Mouse (Mus musculus) hindbrain, embryonic 16.5 days (tissue): ENCODE data around the gene Defb45. TPM values are rescaled to one million over a fixed set of nuclear protein-coding genes. Genes with fewer than 3 reads are reported as not detected.

Source experiments
- ATAC-seq: fragments of 200-750 bp; cut with Nextera tagmentation; 2 replicates; pipeline ENCODE4 v1.8.0; 2017; ENCODE audit warnings: moderate TSS enrichment, moderate library complexity
- H3K27ac ChIP-seq: fragments of 300-500 bp; sonication (generic); 2 replicates; pipeline ENCODE4 v1.5.1; 2014; ENCODE audit warnings: low read depth, mild to moderate bottlenecking, control low read depth, low read length, moderate library complexity
- H3K27me3 ChIP-seq: fragments of 300-500 bp; sonication (generic); replicated peaks from 2 replicates; pipeline ENCODE4 v1.6.1; 2014; ENCODE audit warnings: low read length; ENCODE audit not compliant: control insufficient read depth, insufficient read depth
- H3K36me3 ChIP-seq: fragments of 300-500 bp; sonication (generic); 2 replicates; pipeline ENCODE4 v1.6.1; 2014; ENCODE audit warnings: mild to moderate bottlenecking, low read length, moderate library complexity, mixed read lengths; ENCODE audit not compliant: control insufficient read depth, insufficient read depth
- H3K4me1 ChIP-seq: fragments of 300-500 bp; sonication (generic); 2 replicates; pipeline ENCODE4 v1.6.1; 2014; ENCODE audit warnings: low read depth, low read length; ENCODE audit not compliant: control insufficient read depth, insufficient read depth
- H3K4me2 ChIP-seq: fragments of 300-500 bp; sonication (generic); 2 replicates; pipeline ENCODE4 v1.6.1; 2014; ENCODE audit warnings: mild to moderate bottlenecking, low read length, control low read depth, moderate library complexity
- H3K4me3 ChIP-seq: fragments of 300-500 bp; sonication (generic); 2 replicates; pipeline ENCODE4 v1.5.1; 2014; ENCODE audit warnings: mild to moderate bottlenecking, low read length, control low read depth, moderate library complexity
- H3K9ac ChIP-seq: fragments of 300-500 bp; sonication (generic); 2 replicates; pipeline ENCODE4 v1.6.1; 2014; ENCODE audit warnings: low read depth, mild to moderate bottlenecking, control low read depth, low read length, moderate library complexity
- H3K9me3 ChIP-seq: fragments of 300-500 bp; sonication (generic); 2 replicates; pipeline ENCODE4 v1.6.1; 2014; ENCODE audit warnings: mild to moderate bottlenecking, low read length, moderate library complexity; ENCODE audit not compliant: control insufficient read depth
- WGBS: fragments of 180-500 bp; shearing (Covaris S2); extraction: QIAGEN DNeasy Blood & Tissue Kit; methylation state at CpG from one replicate; pipeline ENCODE4 v1.1.7; 2014; 5-methylcytosine and 5-hydroxymethylcytosine counted together
- polyA plus RNA-seq: library from polyadenylated mRNA; unstranded; fragments of >200 nt; fragmentation: Nextera tagmentation; extraction: Ambion mirVana; gene quantifications from 2 replicates; pipeline ENCODE4 v1.2.1, GENCODE M21; 2015

Gene Defb45
- polyA plus RNA-seq: not detected in 2 replicates

DNA sequence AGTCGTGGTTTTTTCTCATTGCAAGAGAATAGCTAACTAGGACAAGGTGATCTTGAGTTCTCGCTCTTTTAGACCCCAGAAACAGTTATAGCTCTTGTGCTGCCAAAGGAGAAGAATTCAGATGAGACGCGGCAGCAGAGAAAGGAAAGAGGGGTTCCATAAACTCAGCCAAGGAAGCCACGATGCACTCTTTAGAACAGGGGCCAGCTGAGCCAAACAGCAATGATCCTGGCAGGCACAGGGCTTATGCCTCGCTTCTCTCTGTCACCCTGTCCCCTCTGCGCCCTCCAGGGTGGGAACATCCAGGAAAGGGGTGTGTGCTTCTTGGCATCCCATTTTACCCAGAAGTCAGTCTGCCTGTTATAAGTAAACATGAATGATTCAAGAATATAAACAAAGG, at the start of gene Defb45:
Gene Defb45, minus strand, starts transcription at position 101 of the 400 bp plus-strand sequence.
- Histone ChIP-seq H3K27me3 (no peaks in the 10 kb centered on the region), H3K4me2 (no peak within 1 kb of the TSS), H3K4me3 (no peak within 1 kb of the TSS), H3K4me1 (no peaks in the 10 kb centered on the region), H3K9ac (no peak within 1 kb of the TSS), H3K9me3 (no peaks in the 10 kb centered on the region), H3K36me3 (no peaks in the 10 kb centered on the region), H3K27ac (no peak within 1 kb of the TSS)
- 68% methylated on average over 7 of the region's 7 CpGs for WGBS
- no peak for ATAC-seq

DNA sequence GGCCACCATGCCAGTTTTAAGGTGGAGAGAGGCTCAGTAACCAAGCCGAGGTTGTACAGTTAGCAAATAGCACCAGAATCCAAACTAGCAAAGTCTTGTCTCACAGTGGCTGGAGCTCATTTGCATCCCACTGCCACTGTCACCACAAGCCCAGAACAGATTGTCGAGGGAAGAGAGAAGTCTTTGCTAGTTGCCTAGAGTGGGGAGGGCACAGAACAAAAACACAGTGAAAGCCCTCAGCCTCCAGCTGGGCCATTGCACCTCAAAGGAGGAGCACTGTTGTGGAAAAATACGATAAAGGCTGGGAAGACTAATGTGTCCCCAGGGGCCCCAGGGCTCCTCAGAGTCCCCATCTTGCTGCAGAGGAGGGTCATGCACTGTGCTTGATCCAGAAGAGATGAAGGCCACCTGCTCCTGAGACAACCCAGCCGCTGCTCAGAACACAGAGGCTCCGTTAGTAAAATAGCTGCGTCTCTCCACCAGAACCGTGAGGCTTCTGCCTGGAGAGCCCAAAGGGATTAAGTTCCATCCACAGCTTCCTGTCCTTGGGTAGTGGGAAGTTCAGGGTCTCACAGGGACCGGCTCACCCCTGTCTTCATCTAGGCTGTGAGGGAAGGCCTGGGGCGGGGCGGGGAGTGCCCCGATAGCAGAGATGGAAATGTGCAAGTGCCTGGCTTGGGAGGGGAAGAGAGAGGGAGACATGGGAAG, 40.4 kb upstream of the Defb45 start:
- Histone ChIP-seq H3K4me1 (peaks cover 5% of the 10 kb centered on the region; the same call in 1 of the 2 replicates), H3K9ac (peak overlapping the region; percentile 6; the same call in 1 of the 2 replicates)

DNA sequence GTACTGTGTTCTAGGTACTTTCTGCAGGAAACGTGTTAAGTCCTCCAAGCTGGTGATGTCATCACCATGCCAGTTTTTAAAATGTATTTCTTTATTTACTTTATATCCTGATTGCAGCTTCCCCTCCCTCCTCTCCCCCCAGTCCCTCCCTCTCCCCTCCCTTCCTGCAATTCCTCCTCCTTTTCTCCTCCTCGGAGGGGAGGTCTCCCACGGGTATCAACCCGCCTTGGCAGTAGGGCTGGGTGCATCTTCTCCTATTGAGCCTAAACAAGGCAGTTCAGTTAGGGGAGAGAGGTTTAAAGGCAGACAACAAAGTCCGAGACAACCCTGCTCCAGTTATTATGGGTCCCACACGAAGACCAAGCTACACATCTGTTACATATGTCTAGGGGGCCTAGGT, 39.7 kb upstream of the Defb45 start:
- ATAC-seq: no peak
- Histone ChIP-seq H3K27me3 (no peaks in the 10 kb centered on the region), H3K9ac (no peak overlapping the region), H3K9me3 (no peaks in the 10 kb centered on the region), H3K36me3 (no peaks in the 10 kb centered on the region), H3K4me2 (no peak overlapping the region), H3K4me1 (peaks cover 5% of the 10 kb centered on the region; the same call in 1 of the 2 replicates), H3K4me3 (no peak overlapping the region), H3K27ac (no peak overlapping the region)
- WGBS: 53% methylated on average over 6 of the region's 6 CpGs

More for the DNA sequence above, 40.4 kb upstream of the Defb45 start:
- no peak overlapping the region for H3K4me3 ChIP-seq
- ATAC-seq: no peak
- H3K27me3 ChIP-seq: no peaks in the 10 kb centered on the region
- H3K36me3 ChIP-seq: no peaks in the 10 kb centered on the region
- H3K9me3 ChIP-seq: no peaks in the 10 kb centered on the region
- H3K4me2 ChIP-seq: no peak overlapping the region
- 9% methylated on average over 11 of the region's 11 CpGs for WGBS
- no peak overlapping the region for H3K27ac ChIP-seq

DNA sequence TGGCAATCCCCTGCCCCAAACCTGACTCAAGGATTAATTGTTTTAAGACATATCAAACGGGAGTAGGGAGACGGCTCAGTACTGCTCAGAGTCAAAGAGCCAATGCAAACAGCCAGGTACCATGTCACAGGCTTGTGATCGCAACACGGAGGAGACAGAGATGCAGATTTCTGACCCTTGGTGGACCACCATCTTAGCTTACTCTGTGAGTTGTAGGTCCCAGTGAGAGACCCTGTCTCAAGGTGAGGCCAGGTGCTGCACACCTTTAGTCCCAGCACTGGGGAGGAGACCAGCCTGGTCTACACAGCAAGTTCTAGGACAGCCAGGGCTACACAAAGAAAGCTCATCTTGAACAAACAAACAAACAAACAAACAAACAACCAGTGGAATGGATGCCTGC, 38.2 kb upstream of the Defb45 start:
- H3K4me1 ChIP-seq: peaks cover 5% of the 10 kb centered on the region; the same call in 1 of the 2 replicates
- H3K27me3 ChIP-seq: no peaks in the 10 kb centered on the region
- 89% methylated on average over 4 of the region's 4 CpGs for WGBS
- ATAC-seq: no peak
- H3K4me3 ChIP-seq: no peak overlapping the region
- no peak overlapping the region for H3K9ac ChIP-seq
- no peaks in the 10 kb centered on the region for H3K36me3 ChIP-seq
- no peaks in the 10 kb centered on the region for H3K9me3 ChIP-seq
- no peak overlapping the region for H3K4me2 ChIP-seq
- H3K27ac ChIP-seq: no peak overlapping the region

DNA sequence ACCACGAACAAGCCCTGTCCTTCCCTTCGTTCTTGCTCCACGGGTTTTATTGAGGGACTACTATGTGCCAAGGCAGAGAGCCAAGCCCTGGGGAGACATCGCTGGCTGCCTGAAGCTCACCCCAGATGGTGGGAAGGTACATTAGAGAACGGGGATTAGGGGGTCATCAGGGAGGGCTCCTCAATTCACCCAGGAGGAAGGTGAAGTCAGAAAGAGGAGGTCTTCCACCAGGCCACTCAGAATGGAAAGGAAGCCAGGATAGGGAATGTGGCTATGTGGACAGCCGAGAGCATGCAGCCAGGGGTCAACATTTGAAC, 37.8 kb upstream of the Defb45 start:
- no peak overlapping the region for H3K9ac ChIP-seq
- H3K4me2 ChIP-seq: no peak overlapping the region
- ATAC-seq: no peak
- H3K4me3 ChIP-seq: no peak overlapping the region
- peaks cover 5% of the 10 kb centered on the region; the same call in 1 of the 2 replicates for H3K4me1 ChIP-seq
- no peaks in the 10 kb centered on the region for H3K27me3 ChIP-seq
- no peaks in the 10 kb centered on the region for H3K9me3 ChIP-seq
- H3K36me3 ChIP-seq: no peaks in the 10 kb centered on the region
- 79% methylated on average over 6 of the region's 6 CpGs for WGBS
- H3K27ac ChIP-seq: no peak overlapping the region

DNA sequence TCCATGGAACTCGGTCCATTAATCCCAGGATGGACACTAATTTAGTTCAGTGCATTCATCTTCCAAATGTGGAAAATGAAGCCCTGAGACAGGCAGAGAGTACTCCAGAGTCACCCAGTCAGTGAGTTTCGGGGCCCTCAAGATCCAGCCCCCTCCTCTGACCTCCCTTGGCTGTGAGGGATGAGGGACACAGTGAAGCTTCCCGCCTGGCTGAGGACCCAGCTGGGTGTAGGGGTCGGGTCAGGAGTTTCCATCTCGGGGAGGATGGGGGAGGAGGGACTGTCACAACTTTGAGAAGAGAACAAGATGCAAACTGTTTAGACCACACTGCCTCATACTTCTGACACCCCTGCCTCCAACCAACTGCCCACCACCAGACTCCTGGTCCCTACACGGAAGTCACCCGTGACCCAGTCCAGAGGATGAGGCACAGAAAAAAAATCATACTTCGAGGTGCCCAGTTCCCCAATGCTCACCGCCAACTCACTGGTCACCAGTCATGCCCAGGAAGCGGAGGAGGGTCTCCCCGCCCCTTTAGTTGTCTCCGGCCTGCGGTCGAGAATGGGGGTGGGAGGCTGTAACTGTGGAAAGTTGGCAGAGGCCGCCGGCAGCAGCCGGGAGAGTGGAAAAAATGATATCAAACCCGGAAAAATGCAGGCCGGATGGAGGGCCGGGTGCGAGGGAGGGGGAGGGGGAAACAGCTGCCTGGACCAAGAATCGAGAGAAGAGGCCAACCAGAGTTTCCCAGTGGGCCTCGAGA, 37.2 kb upstream of the Defb45 start:
- Histone ChIP-seq H3K9ac (no peak overlapping the region), H3K4me3 (no peak overlapping the region), H3K4me2 (no peak overlapping the region), H3K9me3 (no peaks in the 10 kb centered on the region), H3K27ac (no peak overlapping the region), H3K27me3 (no peaks in the 10 kb centered on the region), H3K4me1 (peaks cover 5% of the 10 kb centered on the region; the same call in 1 of the 2 replicates), H3K36me3 (no peaks in the 10 kb centered on the region)
- WGBS: 68% methylated on average over 23 of the region's 23 CpGs
- ATAC-seq: no peak

DNA sequence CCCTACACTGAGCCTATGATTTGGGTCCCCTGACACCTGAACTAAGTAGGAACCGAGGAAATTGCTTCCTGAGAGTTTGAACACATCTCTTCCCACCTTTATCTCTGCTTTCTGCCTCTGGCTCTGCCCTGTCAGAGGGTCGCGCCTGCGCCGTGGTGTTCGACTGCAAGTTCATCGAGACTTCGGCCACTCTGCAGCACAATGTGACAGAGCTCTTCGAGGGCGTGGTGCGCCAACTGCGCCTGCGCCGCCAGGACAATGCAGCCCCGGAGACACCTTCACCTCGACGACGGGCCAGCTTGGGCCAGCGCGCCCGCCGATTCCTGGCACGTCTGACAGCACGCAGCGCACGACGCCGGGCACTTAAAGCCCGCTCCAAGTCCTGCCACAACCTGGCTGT, 35.1 kb upstream of the Defb45 start:
- no peaks in the 10 kb centered on the region for H3K9me3 ChIP-seq
- WGBS: 78% methylated on average over 29 of the region's 29 CpGs

DNA sequence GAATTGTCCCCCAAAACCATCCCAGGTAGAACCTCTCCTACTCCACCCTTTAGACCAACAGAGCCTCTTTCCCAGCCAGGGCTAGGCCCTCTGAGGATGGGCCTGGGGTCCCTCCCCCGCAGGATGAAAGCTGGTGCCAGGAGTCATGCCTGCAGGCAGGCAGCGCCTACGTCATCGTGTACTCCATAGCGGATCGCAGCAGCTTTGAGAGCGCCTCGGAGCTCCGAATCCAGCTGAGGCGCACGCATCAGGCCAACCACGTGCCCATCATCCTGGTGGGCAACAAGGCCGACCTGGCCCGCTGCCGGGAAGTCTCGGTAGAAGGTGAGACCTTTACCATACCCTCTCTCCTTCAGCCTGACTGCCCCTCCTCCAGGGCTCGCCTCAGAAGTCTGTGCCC, 34.1 kb upstream of the Defb45 start:
- WGBS: 62% methylated on average over 17 of the region's 17 CpGs
- H3K27ac ChIP-seq: no peak overlapping the region
- H3K4me3 ChIP-seq: no peak overlapping the region
- H3K4me2 ChIP-seq: peak overlapping the region; percentile 33
- H3K36me3 ChIP-seq: no peaks in the 10 kb centered on the region
- H3K9ac ChIP-seq: peak overlapping the region; percentile 47
- ATAC-seq: no peak
- peaks cover 6% of the 10 kb centered on the region; the same call in 1 of the 2 replicates for H3K27me3 ChIP-seq
- no peaks in the 10 kb centered on the region for H3K4me1 ChIP-seq
- H3K9me3 ChIP-seq: no peaks in the 10 kb centered on the region

More for the DNA sequence above, 35.1 kb upstream of the Defb45 start:
- H3K4me1 ChIP-seq: no peaks in the 10 kb centered on the region
- ATAC-seq: no peak
- H3K36me3 ChIP-seq: no peaks in the 10 kb centered on the region
- no peak overlapping the region for H3K4me3 ChIP-seq
- no peak overlapping the region for H3K27ac ChIP-seq
- H3K27me3 ChIP-seq: 0 out of 2 replicates have a peak, but pooled peaks cover 2% of the 10 kb centered on the region
- no peak overlapping the region for H3K9ac ChIP-seq
- H3K4me2 ChIP-seq: no peak overlapping the region

DNA sequence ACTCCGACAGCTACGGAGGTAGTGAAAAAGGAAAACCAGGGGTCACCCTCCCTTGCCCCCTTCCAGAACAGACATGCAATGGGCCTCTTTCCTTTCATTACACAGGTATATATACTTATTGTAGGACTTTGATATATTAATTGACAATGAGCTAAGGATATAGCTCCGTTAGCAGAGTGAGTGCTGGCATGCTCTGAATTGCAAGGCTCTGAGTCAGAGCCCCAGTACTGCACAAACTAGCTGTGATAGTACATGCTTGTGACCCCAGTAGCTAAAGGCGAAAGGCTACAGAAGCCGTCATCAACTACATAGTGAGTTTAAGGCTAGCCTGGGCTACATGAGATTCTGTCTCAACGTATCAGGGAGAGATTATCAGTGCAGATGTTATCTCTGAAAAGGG, 30.7 kb upstream of the Defb45 start:
- 89% methylated on average over 6 of the region's 6 CpGs for WGBS
- Histone ChIP-seq H3K27ac (no peak overlapping the region), H3K4me3 (no peak overlapping the region), H3K27me3 (peaks cover 19% of the 10 kb centered on the region), H3K9ac (no peak overlapping the region), H3K4me1 (peaks cover 12% of the 10 kb centered on the region), H3K9me3 (no peaks in the 10 kb centered on the region), H3K36me3 (no peaks in the 10 kb centered on the region), H3K4me2 (no peak overlapping the region)
- ATAC-seq: no peak
